Mouse (Mus musculus) stomach, embryonic 16.5 days (tissue): ENCODE results near the gene Pdzrn3. TPM values are rescaled to one million over a fixed set of nuclear protein-coding genes. Genes with fewer than 3 reads are reported as not detected.

Experiments
- ATAC-seq: fragments of 200-750 bp; cut with Nextera tagmentation; 2 replicates; pipeline ENCODE4 v1.8.0; 2017; ENCODE audit warnings: moderate number of reproducible peaks, moderate TSS enrichment; ENCODE audit not compliant: insufficient read depth, low FRiP score
- H3K27ac ChIP-seq: fragments of 300-500 bp; sonication (generic); 2 replicates; pipeline ENCODE4 v1.5.1; 2014; ENCODE audit warnings: low read length
- H3K27me3 ChIP-seq: fragments of 300-500 bp; sonication (generic); 2 replicates; pipeline ENCODE4 v1.6.1; 2014; ENCODE audit warnings: low read length, control low read depth, mixed read lengths; ENCODE audit not compliant: control insufficient read depth, insufficient read depth
- H3K36me3 ChIP-seq: fragments of 300-500 bp; sonication (generic); 2 replicates; pipeline ENCODE4 v1.6.1; 2014; ENCODE audit warnings: low read length; ENCODE audit not compliant: control insufficient read depth, insufficient read depth
- H3K4me1 ChIP-seq: fragments of 300-500 bp; sonication (generic); 2 replicates; pipeline ENCODE4 v1.6.1; 2014; ENCODE audit warnings: low read length, control low read depth, mixed read lengths; ENCODE audit not compliant: control insufficient read depth, insufficient read depth
- H3K4me2 ChIP-seq: fragments of 300-500 bp; sonication (generic); 2 replicates; pipeline ENCODE4 v1.6.1; 2014; ENCODE audit warnings: low read depth, low read length, mixed read lengths
- H3K4me3 ChIP-seq: fragments of 300-500 bp; sonication (generic); replicated peaks from 2 replicates; pipeline ENCODE4 v1.5.1; 2014; ENCODE audit warnings: mild to moderate bottlenecking, low read length
- H3K9ac ChIP-seq: fragments of 300-500 bp; sonication (generic); 2 replicates; pipeline ENCODE4 v1.6.1; 2014; ENCODE audit warnings: low read length
- H3K9me3 ChIP-seq: fragments of 300-500 bp; sonication (generic); replicated peaks from 2 replicates; pipeline ENCODE4 v1.6.1; 2016; ENCODE audit warnings: low read length, control low read depth; ENCODE audit not compliant: control insufficient read depth
- whole genome bisulfite sequencing: fragments of 180-500 bp; shearing (Covaris S2); extraction: QIAGEN DNeasy Blood & Tissue Kit; methylation state at CpG from one replicate; pipeline ENCODE4 v1.1.7; 2014; 5-methylcytosine and 5-hydroxymethylcytosine counted together
- polyA plus RNA-seq: library from polyadenylated mRNA; unstranded; fragments of >200 nt; fragmentation: Nextera tagmentation; extraction: Ambion mirVana; gene quantifications from 2 replicates; pipeline ENCODE4 v1.2.1, GENCODE M21; 2015

Pdzrn3 gene
- polyA plus RNA-seq, 1 experiment from 2014 or later = 9.1 TPM

- Histone ChIP-seq H3K9ac (peak overlapping the region; percentile 37; the same call in 1 of the 2 replicates), H3K36me3 (no peaks in the 10 kb centered on the region), H3K4me2 (no peak overlapping the region), H3K27ac (peak overlapping the region; percentile 86), H3K9me3 (no peaks in the 10 kb centered on the region), H3K27me3 (no peaks in the 10 kb centered on the region), H3K4me3 (no peak overlapping the region), H3K4me1 (peaks cover 58% of the 10 kb centered on the region)
- no peak for ATAC-seq
- WGBS = 49% methylated on average over 10 of the region's 10 CpGs
These were observed 108.2 kb downstream of the Pdzrn3 start for GRCm38 (mm10) chr6:101269335-101270094.

DNA sequence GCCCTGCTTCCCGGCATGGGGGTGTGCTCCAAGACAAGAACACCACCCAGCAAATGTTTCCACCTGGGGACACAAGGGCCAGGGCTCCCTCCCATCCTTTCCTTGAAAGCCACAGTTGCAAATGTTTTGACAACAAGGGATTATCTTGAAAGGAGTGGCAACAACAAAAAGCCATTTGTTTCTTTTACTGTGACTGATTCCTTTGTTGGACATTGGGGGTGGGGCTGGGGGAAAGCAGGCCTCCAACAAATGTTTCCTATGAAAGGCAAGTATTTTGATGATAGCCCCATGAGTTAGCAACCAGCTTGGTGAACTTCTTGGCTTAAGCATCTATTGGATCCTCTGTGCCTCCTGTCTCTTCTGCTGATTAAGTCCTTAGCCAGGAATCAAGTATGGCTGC, 109.4 kb downstream of the Pdzrn3 start:
- H3K4me2 ChIP-seq = no peak overlapping the region
- 0 out of 2 replicates have a peak overlapping the region, but pooled peaks have one; percentile 12 for H3K27ac ChIP-seq
- no peaks in the 10 kb centered on the region for H3K9me3 ChIP-seq
- no peak for ATAC-seq
- no peaks in the 10 kb centered on the region for H3K27me3 ChIP-seq
- no peak overlapping the region for H3K9ac ChIP-seq
- H3K4me1 ChIP-seq = peaks cover 60% of the 10 kb centered on the region
- 38% methylated on average over 1 of the region's 1 CpGs for WGBS
- no peaks in the 10 kb centered on the region for H3K36me3 ChIP-seq
- H3K4me3 ChIP-seq = no peak overlapping the region

DNA sequence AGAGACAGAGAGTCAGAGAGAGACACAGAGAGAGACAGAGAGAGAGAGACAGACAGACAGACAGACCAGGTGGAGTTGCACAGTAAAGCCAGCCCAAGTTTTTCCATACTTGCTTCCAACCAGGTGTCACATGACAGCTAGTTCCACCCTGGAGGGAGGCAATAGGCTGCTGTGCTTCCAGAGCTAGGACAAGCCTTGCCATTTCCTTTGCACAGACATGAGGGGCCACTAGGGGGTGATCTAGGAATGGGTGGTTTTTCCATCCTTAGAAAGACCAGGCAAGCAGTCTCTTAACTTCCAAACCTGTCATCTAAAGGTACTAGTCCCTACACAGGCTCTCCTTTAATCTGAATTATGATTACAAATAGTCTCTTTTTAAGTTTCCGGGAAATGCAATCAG, 110.9 kb downstream of the Pdzrn3 start:
- Histone ChIP-seq H3K27me3 (no peaks in the 10 kb centered on the region), H3K36me3 (no peaks in the 10 kb centered on the region), H3K4me3 (no peak overlapping the region), H3K9me3 (no peaks in the 10 kb centered on the region), H3K27ac (no peak overlapping the region), H3K4me2 (no peak overlapping the region), H3K4me1 (peaks cover 50% of the 10 kb centered on the region), H3K9ac (no peak overlapping the region)
- peak; percentile 61 for ATAC-seq
- WGBS = 17% methylated on average over 1 of the region's 1 CpGs

GRCm38 (mm10) chr6:101263544-101263943, 114.2 kb downstream of the Pdzrn3 start:
- Histone ChIP-seq H3K4me3 (no peak overlapping the region), H3K9ac (no peak overlapping the region), H3K27me3 (no peaks in the 10 kb centered on the region), H3K4me1 (peaks cover 20% of the 10 kb centered on the region), H3K4me2 (no peak overlapping the region), H3K36me3 (no peaks in the 10 kb centered on the region), H3K27ac (no peak overlapping the region), H3K9me3 (no peaks in the 10 kb centered on the region)
- no peak for ATAC-seq
- 36% methylated on average over 4 of the region's 4 CpGs for WGBS

- Histone ChIP-seq H3K4me1 (peaks cover 10% of the 10 kb centered on the region; the same call in 1 of the 2 replicates), H3K4me2 (no peak overlapping the region), H3K27me3 (no peaks in the 10 kb centered on the region), H3K36me3 (no peaks in the 10 kb centered on the region), H3K4me3 (no peak overlapping the region), H3K9ac (no peak overlapping the region), H3K9me3 (no peaks in the 10 kb centered on the region), H3K27ac (no peak overlapping the region)
- 7% methylated on average over 4 of the region's 4 CpGs for WGBS
- ATAC-seq = no peak
These were observed 116.2 kb downstream of the Pdzrn3 start for GRCm38 (mm10) chr6:101261513-101261912.

DNA sequence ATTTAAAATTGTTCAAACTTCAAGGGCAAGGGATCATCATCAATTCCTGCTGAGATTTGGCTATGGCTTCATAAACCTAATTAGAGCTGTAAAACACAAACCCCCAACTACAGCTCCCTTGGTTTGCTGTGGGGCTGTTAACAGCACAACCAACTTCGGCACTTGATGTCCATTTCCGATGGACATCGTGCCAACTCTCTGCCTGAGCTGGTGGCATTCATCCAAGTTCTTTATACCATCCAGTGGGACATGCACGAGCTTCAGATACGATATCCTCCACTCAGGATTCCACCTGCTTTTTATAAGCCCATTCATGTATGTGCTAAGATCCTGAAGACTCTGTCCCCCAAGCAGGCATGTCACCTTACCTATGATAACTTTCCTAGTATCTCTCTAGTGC, 118.3 kb downstream of the Pdzrn3 start:
- Histone ChIP-seq H3K4me3 (no peak overlapping the region), H3K27me3 (no peaks in the 10 kb centered on the region), H3K27ac (no peak overlapping the region), H3K9ac (no peak overlapping the region), H3K4me1 (peaks cover 7% of the 10 kb centered on the region; the same call in 1 of the 2 replicates), H3K36me3 (no peaks in the 10 kb centered on the region), H3K9me3 (no peaks in the 10 kb centered on the region), H3K4me2 (no peak overlapping the region)
- no peak for ATAC-seq
- 81% methylated on average over 5 of the region's 5 CpGs for WGBS

DNA sequence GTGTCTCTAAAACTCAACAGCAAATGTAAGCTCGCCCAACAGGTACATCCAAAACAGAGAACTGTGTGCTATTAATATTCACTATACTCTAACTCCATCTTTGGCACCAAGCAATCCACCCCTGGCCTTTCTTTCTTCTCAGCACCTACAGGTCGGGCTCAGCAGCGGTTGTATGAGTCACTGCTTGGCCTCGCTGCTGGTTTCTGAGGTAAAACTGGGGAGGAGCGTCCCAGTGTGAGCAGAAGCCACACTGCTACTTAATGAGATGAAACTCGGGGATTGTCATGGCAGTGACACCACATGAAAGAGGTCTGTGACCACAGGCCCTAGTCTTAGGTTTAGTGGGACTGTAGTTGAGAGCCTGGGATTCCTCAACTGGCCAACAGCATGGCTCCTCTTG, 120.3 kb downstream of the Pdzrn3 start:
- Histone ChIP-seq H3K27me3 (no peaks in the 10 kb centered on the region), H3K4me2 (no peak overlapping the region), H3K9ac (no peak overlapping the region), H3K4me3 (no peak overlapping the region), H3K4me1 (peaks cover 4% of the 10 kb centered on the region; the same call in 1 of the 2 replicates), H3K36me3 (no peaks in the 10 kb centered on the region), H3K27ac (no peak overlapping the region), H3K9me3 (no peaks in the 10 kb centered on the region)
- 89% methylated on average over 6 of the region's 6 CpGs for WGBS
- ATAC-seq = no peak

- H3K36me3 ChIP-seq = no peaks in the 10 kb centered on the region
- no peak overlapping the region for H3K9ac ChIP-seq
- peaks cover 9% of the 10 kb centered on the region for H3K4me1 ChIP-seq
- no peak overlapping the region for H3K27ac ChIP-seq
- H3K4me3 ChIP-seq = no peak overlapping the region
- H3K9me3 ChIP-seq = no peaks in the 10 kb centered on the region
- ATAC-seq = no peak
- 45% methylated on average over 4 of the region's 4 CpGs for WGBS
- no peaks in the 10 kb centered on the region for H3K27me3 ChIP-seq
- H3K4me2 ChIP-seq = no peak overlapping the region
These were observed 123.0 kb downstream of the Pdzrn3 start for GRCm38 (mm10) chr6:101254652-101255051.

DNA sequence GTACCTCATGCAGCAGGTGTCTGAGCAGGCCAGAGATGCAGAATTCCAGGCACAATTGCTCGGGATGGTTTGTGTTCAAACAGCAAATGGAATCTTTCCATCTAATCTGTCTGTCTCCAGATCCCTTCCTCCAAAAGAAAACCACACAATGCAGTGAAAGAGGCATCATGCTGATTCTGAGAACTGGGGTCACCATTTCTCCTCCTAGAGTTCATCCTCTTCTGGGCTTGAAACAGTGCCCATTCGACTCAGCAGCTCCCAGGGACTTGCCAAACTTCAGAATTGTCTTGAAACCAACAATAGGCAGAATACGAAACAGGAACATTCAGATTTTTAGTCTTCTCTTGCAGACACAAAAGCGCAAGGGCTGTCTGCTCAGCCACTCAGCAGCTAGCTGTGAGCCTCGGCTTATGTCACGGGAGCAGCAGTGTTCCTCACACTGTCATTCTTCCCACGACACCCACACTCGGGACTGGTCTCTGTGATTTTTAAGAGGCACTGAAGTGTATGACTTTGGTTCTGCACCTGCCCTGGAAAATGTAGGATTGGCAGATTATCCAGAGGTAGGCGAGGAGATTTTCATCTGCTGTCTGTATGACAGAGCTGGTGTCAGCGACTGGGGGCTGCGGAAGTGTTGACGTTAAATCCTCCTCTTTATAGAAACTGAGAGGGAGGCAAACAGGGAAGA, 125.6 kb downstream of the Pdzrn3 start:
- 66% methylated on average over 12 of the region's 12 CpGs for WGBS

More for the DNA sequence above, 125.6 kb downstream of the Pdzrn3 start:
- Histone ChIP-seq H3K27ac (no peak overlapping the region), H3K27me3 (no peaks in the 10 kb centered on the region), H3K4me1 (peaks cover 12% of the 10 kb centered on the region), H3K9me3 (no peaks in the 10 kb centered on the region), H3K4me2 (no peak overlapping the region), H3K9ac (no peak overlapping the region), H3K4me3 (no peak overlapping the region), H3K36me3 (no peaks in the 10 kb centered on the region)
- no peak for ATAC-seq
